Mouse (Mus musculus): ENCODE data around the gene P4hb.
"Not testable (repeated sequence)": the region's sequence is repeated elsewhere in the genome, so short reads cannot be mapped to it uniquely, and the experiment has no call there.

Gene P4hb

GRCm38 (mm10) chr11:120538485-120538884 is 34.6 kb downstream of the P4hb start:
- no peak for DNase-seq

DNA sequence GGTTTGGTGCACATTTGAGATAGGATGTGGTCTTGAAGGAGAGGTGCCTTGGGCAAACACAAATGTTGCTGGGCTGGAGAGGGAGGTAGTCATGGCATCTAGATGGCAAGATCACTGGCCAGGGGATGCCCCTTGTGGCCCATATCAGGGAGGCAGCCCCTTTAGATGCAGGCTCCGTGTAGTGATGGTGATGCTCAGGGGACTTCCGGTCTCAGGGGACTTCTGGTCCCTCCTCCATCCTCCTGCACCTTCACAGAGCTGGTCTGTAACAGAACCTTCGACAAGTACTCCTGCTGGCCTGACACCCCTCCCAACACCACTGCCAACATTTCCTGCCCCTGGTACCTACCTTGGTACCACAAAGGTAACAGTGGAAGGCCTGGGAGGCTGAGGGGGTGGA is 37.2 kb downstream of the P4hb start:
- DNase-seq = no peak

DNA sequence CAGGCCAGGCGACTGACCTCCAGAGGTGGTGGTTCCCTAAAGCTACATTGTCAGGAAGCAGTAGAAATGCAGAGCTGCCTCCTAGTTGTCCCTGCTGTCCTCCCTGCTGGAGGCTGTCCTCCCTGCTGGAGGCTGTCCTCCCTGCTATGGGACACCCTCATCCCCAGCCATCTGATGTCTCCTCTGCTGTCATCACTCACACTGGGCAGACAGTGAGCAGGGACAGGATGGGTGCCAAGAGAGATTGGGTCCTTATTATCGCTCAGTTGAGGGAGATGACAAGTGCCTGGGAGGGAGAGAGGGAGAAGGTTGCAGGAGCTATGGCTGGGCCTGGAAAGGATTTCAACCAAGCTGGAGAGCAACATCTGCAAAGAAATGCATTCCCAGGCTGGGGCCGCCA is 37.9 kb downstream of the P4hb start:
- no peak for DNase-seq

DNA sequence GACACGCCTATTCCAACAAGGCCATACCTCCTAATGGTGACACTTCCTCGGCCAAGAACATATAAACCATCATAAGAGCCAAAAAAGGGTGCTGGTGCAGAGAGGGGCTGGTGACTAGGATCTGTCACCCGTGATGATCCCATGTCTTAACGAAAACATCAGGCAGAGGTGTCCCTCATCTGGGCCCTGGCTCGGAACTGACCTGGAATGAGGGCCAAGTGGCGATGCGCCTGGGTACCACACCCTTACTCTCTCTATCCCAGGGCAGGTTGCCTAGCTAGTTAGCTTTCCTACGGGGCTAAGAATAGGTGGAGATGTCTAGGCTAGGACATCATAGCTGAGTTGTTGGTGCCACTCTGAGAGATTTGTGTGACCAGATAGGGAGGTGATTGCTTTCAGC is 39.0 kb downstream of the P4hb start:
- DNase-seq = no peak

GRCm38 (mm10) chr11:120531646-120532045 is 41.4 kb downstream of the P4hb start:
- no peak for DNase-seq

GRCm38 (mm10) chr11:120530085-120530964 is 42.7 kb downstream of the P4hb start, which contains the start of gene Gcgr:
TSS of gene Gcgr (plus strand) at chr11:120530699.
- DNase-seq = no peak

DNA sequence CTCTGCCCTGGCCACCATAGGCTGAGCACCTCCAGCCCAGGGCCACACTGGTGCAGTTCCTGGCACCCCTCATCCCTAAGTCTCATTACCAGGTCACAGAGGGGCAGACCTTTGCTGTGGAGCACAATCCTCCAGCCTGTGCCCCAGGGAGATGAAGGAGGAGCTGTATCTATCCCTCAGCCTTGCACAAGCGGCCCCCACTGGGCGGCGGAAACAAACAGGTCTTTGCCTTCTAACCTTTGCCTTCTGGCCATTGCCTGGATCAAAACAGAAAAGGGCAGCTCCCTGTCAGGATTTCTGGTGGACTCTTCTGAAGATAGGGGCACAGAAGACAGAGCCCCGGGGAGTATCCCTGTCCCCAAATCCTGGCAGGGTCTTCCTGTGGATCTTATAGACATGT is 44.1 kb downstream of the P4hb start:
- DNase-seq = no peak

- no peak for DNase-seq
Measured at GRCm38 (mm10) chr11:120527690-120528354, 45.2 kb downstream of the P4hb start.

GRCm38 (mm10) chr11:120525959-120526358 is 47.1 kb downstream of the P4hb start:
- no peak for DNase-seq

GRCm38 (mm10) chr11:120522581-120522980 is 50.5 kb downstream of the P4hb start:
- no peak for DNase-seq

DNA sequence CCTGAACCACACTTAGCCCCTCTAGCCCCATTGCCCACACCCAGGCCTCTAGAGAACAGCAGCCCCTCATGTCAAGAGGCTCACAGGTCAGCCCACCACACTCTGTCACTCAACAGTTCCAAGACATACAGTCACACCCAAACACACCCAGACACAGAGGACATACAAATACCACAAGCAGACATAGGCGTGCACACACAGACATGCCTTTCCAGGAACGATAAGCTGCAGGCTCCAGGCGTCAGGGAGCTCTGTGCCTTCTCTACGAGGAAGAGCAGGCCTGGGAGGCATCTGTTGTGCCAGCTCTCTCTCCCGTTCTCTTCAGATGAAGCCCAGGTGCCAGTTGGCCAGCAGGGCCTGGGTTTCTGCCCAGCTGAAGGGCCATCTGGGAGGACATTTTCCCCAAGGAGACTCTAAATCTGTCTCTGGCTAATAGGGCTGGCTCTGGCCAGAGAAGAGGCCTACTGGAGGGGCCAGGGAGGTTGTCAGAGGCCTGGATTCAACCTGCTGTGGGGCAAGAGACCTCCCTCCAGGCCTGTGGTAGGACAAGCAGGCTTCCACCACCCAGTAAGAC is 52.0 kb downstream of the P4hb start:
- no peak for DNase-seq

DNA sequence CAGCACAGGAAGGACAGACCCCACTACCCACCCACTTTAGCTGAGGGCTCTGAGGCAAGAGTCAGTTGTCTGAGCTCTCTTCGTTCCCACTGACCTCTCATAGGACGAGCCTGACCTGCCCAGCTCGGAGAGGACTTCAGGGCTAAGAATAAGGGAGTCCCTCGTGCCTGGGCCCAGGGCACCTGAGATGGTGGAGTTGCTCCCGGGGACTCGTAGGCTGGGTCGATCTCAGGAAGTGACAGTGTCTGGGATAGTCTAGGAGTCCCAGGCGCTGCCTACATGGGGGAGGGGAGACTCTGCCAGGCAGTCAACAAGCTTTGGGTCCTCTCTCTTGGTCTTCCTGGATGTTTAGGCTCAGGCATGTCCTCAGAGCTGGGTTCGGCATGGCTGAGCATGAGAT is 52.6 kb downstream of the P4hb start:
- DNase-seq = no peak

DNA sequence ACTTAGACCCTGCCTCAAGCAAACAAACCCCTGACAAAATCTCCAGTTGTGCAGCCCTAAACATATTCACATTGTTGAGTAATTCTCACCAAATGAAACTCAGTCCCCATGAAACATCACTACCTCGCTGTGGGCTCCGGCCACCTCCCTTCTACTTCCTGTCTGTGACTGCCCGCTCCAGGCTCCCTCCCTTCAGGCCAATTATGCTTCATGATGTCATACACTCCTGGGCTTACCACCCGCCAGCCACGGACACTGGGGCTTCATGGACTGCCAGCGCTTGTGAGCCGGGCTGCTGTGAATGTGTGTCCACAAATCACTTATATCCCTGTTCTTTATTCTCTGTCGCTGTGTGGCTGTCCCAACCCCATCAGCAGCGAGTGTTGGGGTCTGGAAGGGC is 53.3 kb downstream of the P4hb start:
- no peak for DNase-seq

GRCm38 (mm10) chr11:120518558-120518957 is 54.5 kb downstream of the P4hb start:
- DNase-seq = no peak

DNA sequence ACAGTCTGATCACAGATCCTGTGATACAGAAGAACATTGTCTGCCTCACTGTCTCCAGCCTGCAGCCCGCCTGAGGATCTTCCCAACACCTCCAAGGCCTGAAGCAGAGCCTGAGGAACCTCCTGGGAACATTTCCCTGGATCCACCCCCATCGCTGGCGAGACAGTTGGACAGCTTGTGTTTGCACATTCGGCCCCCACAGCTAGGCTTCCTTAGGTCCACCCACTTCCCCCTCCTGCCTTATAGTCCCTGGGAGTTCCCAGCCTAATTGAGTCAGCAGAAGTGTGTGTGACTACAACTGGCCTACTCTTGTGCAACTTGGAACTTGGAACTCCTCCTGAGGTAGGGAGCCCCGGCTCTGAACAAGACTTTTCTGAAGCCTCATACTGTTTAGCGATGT is 55.0 kb downstream of the P4hb start:
- no peak for DNase-seq

DNA sequence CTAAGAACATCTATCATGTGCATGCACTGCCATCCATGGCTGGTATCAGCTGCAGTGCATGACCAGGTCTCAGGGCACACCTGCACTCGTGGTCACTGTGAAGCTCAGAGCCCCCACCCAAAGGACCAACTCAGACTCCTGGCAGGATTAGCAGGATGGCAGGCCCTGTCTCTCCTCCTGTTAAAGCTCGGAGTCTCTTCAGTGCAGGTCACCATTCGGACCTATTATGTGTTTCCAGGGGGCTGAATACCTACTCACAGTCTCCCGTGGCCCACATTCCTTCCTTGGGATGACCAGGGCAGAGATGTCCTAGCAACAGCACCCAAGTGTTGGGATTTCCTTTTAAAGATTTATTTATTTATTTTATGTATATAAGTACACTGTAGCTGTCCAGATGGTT is 55.9 kb downstream of the P4hb start:
- no peak for DNase-seq

GRCm38 (mm10) chr11:120515611-120516010 is 57.4 kb downstream of the P4hb start:
- DNase-seq = peak; percentile 79 to 83

DNA sequence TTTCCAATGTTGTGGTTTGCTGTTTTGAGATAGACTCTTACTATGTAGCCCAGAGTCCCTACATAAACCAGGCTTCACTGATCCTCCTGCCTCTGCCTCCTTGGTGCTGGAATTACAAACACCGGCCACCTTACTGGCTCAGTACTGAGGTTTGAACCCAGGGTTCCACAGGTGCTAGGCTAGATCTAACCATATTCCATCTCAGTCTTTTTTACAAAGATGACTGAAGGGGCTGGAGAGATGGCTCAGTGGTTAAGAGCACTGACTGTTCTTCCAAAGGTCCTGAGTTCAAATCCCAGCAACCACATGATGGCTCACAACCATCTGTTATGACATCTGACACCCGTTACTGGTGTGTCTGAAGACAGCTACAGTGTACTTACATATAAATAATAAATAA is 58.8 kb downstream of the P4hb start:
- DNase-seq = not testable (repeated sequence)

DNA sequence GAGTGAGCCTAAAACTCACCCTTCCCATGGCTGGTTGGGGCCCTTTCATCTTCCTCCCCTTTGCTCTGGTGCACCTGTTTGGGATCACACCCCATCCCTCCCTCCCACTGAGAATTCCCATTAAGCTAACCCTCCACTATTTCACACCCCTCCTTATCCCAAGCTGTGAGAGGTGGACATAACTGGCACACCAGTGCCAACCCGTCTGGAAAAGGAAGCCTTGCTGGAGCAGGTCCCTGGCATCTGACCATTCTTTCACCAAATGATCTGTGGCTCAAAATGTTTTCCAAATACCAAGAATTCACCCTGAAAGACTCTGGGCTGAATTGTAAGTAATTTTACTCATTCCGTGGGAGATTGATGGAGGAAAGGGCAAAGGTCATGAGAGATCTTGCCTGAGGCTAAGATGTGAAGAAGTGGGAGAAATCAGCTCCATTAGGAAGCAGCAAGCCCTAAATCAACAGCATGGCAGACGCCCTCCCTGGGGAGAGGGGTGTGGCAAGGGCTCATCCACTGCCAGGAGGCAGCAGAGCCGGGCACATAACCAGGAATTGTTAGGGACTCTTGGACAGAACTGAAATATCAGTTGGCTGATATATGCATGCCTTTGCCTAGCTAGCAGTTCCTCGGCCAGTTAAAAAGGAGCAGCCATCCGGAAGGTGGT is 60.1 kb downstream of the P4hb start:
- no peak for DNase-seq

GRCm38 (mm10) chr11:120510375-120511030 is 62.5 kb downstream of the P4hb start:
- DNase-seq = peak; percentile 39 to 45
